Mouse (Mus musculus) testis, postnatal 10 days (tissue): Measurements from ENCODE around the gene Ephb1.

Experiments used
- DNase-seq: peaks from one replicate; pipeline ENCODE4 v3.0.0; 2021; ENCODE audit warnings: low spot score

Gene Ephb1

GRCm38 (mm10) chr9:102045111-102045861, 309.2 kb downstream of the Ephb1 start:
- no peak for DNase-seq

DNA sequence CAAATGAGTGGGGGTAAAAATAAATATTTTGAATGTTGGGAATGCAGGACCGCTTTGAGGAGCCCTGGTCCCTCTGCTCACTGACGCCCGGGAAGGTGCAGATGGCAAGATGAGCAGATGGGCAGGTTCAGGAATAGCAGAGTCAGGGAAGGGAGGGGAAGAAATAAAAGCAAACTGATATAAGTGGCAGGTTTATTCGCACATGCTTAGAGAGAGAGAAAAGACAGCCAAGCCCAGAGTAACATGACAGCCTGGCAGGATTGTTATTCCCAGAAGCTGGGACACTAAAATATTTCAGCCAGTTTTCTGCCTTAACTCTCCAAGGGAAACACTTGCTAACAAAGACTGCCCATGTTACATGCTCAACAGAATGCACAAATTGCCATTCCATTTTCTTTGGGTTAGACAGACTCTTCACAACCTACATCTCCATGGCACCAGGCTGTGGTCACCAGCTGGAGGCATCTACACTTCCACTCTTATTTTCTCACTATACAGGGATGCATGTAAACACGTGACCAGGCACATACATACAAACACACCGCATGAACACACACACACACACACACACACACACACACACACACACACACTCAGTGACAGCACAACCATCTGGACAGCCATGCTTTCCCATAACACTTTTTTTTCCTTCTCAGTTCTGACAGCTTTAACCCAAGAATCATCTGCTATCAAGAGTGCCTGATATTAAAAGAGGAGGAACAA, 315.3 kb downstream of the Ephb1 start:
- DNase-seq, result no peak

- no peak for DNase-seq
Observed at GRCm38 (mm10) chr9:102036132-102036531, 318.4 kb downstream of the Ephb1 start.

- DNase-seq, result no peak
Observed at GRCm38 (mm10) chr9:102033231-102033630, 321.3 kb downstream of the Ephb1 start.

GRCm38 (mm10) chr9:102032376-102032775, 322.1 kb downstream of the Ephb1 start:
- no peak for DNase-seq

DNA sequence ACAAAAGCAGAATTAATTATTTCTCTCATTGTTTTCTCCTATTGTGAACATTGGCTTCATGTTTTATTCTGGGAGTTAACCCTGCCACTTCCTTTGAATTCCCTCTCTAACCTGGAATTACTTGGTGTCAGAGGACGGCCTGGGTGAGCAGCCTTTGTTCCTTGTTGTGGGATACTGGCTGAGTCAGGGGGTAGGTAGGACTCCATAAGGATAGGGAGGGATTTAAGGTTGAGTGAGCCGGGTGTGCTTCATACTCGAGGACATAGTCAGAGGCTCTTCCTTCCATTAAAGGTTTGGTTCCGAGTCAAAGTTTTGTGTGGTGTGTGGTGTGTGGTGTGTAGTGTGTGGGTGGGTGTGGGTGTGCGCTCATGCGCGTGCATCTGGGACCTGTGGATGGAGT, 324.8 kb downstream of the Ephb1 start:
- DNase-seq, result no peak

DNA sequence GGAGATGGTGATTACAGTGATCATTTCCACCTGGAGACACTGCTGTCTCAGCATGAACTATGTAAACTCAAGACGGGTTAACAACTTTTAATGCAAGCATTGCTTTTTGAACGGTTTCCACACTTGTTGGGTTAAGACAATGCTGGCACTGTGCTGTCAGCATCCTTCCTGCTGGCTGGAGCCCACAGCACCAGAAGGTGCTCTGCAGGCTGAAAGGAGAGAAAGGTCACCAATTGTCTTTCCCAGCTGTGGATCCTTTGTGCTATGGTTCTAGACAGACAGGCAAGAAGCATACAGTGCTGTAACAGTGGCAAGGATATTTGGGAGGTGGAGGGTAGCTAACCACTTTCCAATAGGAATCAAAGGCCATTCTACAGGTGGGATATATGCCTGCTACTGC, 328.4 kb downstream of the Ephb1 start:
- DNase-seq, result no peak

DNA sequence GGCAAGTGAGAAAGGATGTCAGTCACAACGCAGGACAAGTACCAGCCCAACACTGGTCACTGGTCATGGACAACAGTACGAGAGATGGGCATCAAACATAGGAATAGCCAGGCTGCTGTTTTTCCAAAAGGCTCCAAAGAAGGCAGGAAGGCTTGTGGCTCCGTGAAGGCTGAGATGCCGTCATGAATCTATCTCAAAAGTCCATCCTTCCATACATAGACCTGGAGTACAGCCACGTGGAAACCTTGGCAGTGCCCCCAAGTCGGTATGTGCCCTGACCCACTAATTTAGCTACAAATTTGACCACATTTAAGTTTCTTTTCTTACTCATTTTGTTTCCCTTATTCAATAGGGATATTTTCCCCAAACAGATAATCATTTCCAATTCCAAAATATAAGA, 329.4 kb downstream of the Ephb1 start:
- no peak for DNase-seq

DNA sequence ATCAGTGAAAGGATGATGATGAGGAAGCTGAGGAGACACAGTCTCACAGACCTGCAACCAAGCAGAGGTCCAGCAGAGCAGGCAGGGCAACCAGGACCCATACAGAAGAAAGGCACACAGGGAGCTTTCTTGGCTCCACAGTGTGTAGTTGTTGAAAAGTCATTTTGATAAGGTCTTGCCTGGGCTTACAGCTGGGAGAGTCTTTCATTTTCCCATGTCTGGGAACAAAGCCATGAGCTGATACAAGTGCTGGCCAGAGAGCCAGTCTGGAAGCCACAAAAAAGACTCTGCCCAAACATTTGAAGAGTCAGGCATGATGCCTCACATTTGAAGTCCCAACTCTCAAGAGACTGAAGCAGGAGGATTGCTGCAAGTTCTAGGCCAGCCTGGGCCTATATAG, 339.0 kb downstream of the Ephb1 start:
- DNase-seq, result no peak

GRCm38 (mm10) chr9:102007706-102008105, 346.8 kb downstream of the Ephb1 start:
- no peak for DNase-seq

DNA sequence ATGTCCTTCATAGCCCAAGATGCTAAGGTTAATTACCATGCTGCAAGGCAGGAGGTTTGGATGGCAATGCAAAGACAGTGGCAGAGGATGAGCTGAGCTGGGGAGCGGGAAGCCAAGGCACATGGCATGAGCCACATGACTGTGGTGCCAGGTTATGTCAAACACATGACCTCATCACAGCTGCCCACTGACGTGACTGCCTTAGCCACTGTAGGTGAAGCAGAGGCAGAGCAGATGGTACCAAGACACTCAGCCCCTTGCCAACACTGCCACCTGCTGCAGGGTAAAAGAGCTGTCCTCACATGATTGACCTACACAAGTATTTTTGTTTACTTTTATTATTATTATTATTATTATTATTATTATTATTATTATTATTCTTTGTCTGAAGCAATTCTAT, 348.0 kb downstream of the Ephb1 start:
- DNase-seq, result peak; percentile 48

DNA sequence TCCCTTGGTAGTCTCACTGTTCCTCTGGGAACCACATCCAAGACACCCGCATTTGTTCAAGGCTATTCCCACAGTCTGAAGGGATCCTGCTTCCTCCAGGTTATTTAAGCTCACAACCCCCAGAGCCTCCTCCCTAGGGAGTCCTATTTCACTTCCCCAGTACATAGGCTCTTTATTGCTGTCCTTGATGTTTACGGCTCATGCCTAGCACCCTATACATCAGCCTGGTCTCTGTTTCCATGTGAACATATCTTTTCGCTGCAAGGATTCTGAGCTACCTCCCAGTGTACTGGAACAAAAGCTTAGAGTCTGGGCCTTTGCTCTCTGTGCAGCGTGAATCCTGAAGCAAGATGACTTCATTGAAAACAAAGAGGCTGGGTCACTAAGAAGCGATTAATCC, 351.6 kb downstream of the Ephb1 start:
- DNase-seq, result no peak

- no peak for DNase-seq
Observed at GRCm38 (mm10) chr9:102002186-102002585, 352.3 kb downstream of the Ephb1 start.

- DNase-seq, result no peak
Observed at GRCm38 (mm10) chr9:102001633-102002165, 352.8 kb downstream of the Ephb1 start.

GRCm38 (mm10) chr9:101999690-102000089, 354.8 kb downstream of the Ephb1 start:
- no peak for DNase-seq

- no peak for DNase-seq
Observed at GRCm38 (mm10) chr9:101996771-101997500, 357.6 kb downstream of the Ephb1 start.

GRCm38 (mm10) chr9:101996183-101996582, 358.3 kb downstream of the Ephb1 start:
- DNase-seq, result no peak

DNA sequence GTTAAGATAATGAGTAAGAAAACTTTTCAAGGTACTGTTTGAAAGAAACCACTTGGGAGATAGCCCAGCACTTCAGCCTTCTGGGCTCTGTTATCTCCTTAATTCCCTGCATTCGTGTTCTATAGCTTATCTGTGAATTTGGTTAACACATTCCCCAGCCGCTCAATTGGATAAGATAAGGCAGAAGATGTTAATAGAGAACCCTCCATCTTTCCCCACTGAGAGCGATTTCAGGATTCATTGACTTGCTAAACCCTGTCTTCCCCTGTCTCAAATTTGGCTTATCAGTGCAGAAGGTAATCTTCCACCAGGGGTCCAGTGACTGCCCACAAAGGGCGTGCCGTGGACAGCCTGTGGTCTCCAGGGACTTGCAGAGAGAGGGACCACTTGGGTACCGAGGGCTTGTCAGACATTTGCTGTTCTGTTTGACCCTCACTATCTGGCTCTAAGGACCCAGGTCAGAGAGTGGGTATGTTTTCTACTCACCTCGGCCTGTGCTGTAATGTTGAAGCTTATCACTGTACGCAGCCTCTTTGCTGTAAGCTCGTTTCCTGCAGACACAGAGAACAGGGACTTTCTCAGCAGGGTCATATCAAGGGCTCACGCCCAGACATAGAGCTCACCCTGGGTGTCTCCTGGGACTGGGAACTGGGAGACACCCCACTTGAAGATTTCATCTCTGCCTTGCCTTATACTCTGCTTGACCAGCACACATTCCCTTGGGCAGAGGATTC, 358.9 kb downstream of the Ephb1 start:
- DNase-seq, result no peak

DNA sequence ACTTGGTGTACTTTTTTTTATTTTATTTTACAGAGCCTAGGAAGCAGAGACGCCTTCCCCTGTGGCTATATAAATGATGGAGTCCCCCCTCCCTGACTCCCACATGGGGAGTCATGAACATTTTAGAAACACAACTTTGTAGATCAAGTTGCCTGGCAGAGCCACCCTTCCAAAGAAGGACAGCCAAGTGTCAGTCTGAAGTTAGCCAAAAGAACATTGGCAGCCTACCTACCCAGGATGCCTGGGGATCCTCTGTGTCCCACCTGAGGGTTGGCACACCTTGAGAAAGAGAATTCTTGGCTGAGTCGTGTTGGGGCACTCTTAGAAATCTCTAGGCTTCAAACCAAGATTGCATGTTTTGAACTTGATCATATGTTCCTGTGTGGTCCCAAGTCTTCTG, 360.4 kb downstream of the Ephb1 start:
- DNase-seq, result no peak

DNA sequence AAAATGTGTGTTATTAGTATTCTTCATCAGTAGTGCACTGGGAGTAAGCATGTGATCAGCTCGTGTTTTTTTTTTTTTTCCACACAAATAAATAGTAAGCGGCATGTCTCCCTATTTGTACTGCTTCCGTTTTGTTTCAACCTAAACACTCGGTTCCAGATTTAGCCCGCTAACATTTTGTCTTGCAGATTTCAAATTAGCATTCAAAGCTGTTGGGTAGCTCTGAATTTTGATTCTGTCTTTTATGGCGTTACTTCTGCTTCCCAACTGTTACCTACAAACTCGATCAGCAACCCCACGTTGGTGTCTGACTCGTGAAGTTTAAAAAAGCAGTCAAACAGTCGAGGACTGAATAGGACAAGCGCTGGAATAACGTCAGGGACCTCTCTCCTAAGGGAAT, 363.7 kb downstream of the Ephb1 start:
- DNase-seq, result no peak

- DNase-seq, result no peak
Observed at GRCm38 (mm10) chr9:101990032-101990431, 364.5 kb downstream of the Ephb1 start.

DNA sequence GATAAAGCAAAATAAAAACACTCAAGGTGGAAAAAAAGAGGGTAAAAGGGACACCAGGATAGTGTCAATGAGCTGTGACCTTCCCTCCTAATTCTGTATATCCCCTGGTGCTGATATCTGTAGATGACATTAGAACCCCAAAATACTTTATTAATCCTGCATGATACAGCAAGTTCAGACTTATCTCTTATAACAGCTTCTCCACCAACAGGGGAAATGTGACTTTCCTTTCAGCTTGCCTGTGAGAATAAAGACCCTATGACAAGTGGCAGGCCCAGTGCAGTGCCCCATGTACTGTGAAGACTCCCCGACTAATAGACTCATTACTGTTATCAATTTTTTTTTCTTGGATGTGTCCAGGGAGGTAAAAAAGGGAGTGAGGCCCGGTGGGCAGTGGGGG, 367.6 kb downstream of the Ephb1 start:
- no peak for DNase-seq
